Mouse (Mus musculus) heart, embryonic 11.5 days (tissue): ENCODE results near the gene Nans. TPM values are rescaled to one million over a fixed set of nuclear protein-coding genes. Genes with fewer than 3 reads are reported as not detected.

Source experiments
- ATAC-seq: fragments of 200-750 bp; cut with Nextera tagmentation; replicated peaks from 2 replicates; pipeline ENCODE4 v1.8.0; 2017; ENCODE audit warnings: moderate library complexity; ENCODE audit not compliant: insufficient number of reproducible peaks, low FRiP score, low TSS enrichment
- H3K27ac ChIP-seq: fragments of 300-500 bp; sonication (generic); 2 replicates; pipeline ENCODE4 v1.5.1; 2014; ENCODE audit warnings: mild to moderate bottlenecking, low read depth, low read length
- H3K27me3 ChIP-seq: fragments of 300-500 bp; sonication (generic); 2 replicates; pipeline ENCODE4 v1.6.1; 2014; ENCODE audit warnings: mild to moderate bottlenecking, low read length, mixed read lengths; ENCODE audit not compliant: control insufficient read depth, insufficient read depth
- H3K36me3 ChIP-seq: fragments of 300-500 bp; sonication (generic); 2 replicates; pipeline ENCODE4 v1.6.1; 2014; ENCODE audit warnings: mild to moderate bottlenecking, low read length, moderate library complexity, mixed read lengths; ENCODE audit not compliant: control insufficient read depth, insufficient read depth
- H3K4me1 ChIP-seq: fragments of 300-500 bp; sonication (generic); 2 replicates; pipeline ENCODE4 v1.6.1; 2014; ENCODE audit warnings: low read length; ENCODE audit not compliant: control insufficient read depth, insufficient read depth
- H3K4me2 ChIP-seq: fragments of 300-500 bp; sonication (generic); 2 replicates; pipeline ENCODE4 v1.6.1; 2014; ENCODE audit warnings: mild to moderate bottlenecking, moderate library complexity
- H3K4me3 ChIP-seq: fragments of 300-500 bp; sonication (generic); 2 replicates; pipeline ENCODE4 v1.5.1; 2014; ENCODE audit warnings: low read depth, low read length
- H3K9ac ChIP-seq: fragments of 300-500 bp; sonication (generic); 2 replicates; pipeline ENCODE4 v1.6.1; 2014; ENCODE audit warnings: mild to moderate bottlenecking, low read depth, low read length, moderate library complexity
- H3K9me3 ChIP-seq: fragments of 300-500 bp; sonication (generic); replicated peaks from 2 replicates; pipeline ENCODE4 v1.6.1; 2016; ENCODE audit warnings: low read length; ENCODE audit not compliant: control insufficient read depth
- WGBS: fragments of 180-500 bp; shearing (Covaris S2); extraction: QIAGEN DNeasy Blood & Tissue Kit; methylation state at CpG from one replicate; pipeline ENCODE4 v1.1.7; 2014; ENCODE audit not compliant: insufficient replicate concordance; 5-methylcytosine and 5-hydroxymethylcytosine counted together
- polyA plus RNA-seq: library from polyadenylated mRNA; unstranded; fragments of >200 nt; fragmentation: Nextera tagmentation; extraction: Ambion mirVana; gene quantifications from 2 replicates; pipeline ENCODE4 v1.2.1, GENCODE M21; 2014

Nans gene
- polyA plus RNA-seq = 75.7 and 84.2 TPM in 2 replicates

- H3K27me3 ChIP-seq = no peaks in the 10 kb centered on the region
- peaks cover 10% of the 10 kb centered on the region for H3K4me1 ChIP-seq
- H3K4me2 ChIP-seq = peak within 1 kb of the TSS; percentile 91
- no peaks in the 10 kb centered on the region for H3K9me3 ChIP-seq
- peak within 1 kb of the TSS; percentile 91 for H3K9ac ChIP-seq
- peak within 1 kb of the TSS; percentile 71; the same call in 1 of the 2 replicates for H3K27ac ChIP-seq
- H3K36me3 ChIP-seq = peaks cover 4% of the 10 kb centered on the region
- ATAC-seq = peak; percentile 93
- peak within 1 kb of the TSS; percentile 90 for H3K4me3 ChIP-seq
- under 1% methylated on average over 57 of the region's 58 CpGs for WGBS
Measured at GRCm38 (mm10) chr4:46489028-46489925, at the start of gene Nans. Gene Nans, plus strand, starts transcription at chr4:46489248.

GRCm38 (mm10) chr4:46442501-46442900 lies 46.5 kb upstream of the Nans start:
- no peak for ATAC-seq
- no peaks in the 10 kb centered on the region for H3K36me3 ChIP-seq
- WGBS = 73% methylated on average over 4 of the region's 4 CpGs

GRCm38 (mm10) chr4:46445237-46445945 lies 43.7 kb upstream of the Nans start:
- H3K4me1 ChIP-seq = peaks cover 8% of the 10 kb centered on the region; the same call in 1 of the 2 replicates
- ATAC-seq = no peak
- no peak overlapping the region for H3K27ac ChIP-seq
- no peak overlapping the region for H3K4me2 ChIP-seq
- no peaks in the 10 kb centered on the region for H3K9me3 ChIP-seq
- no peaks in the 10 kb centered on the region for H3K27me3 ChIP-seq
- WGBS = 47% methylated on average over 9 of the region's 9 CpGs
- H3K4me3 ChIP-seq = no peak overlapping the region
- no peaks in the 10 kb centered on the region for H3K36me3 ChIP-seq
- H3K9ac ChIP-seq = no peak overlapping the region

More at GRCm38 (mm10) chr4:46442501-46442900, 46.5 kb upstream of the Nans start:
- Histone ChIP-seq H3K9ac (no peak overlapping the region), H3K4me3 (no peak overlapping the region), H3K4me1 (no peaks in the 10 kb centered on the region), H3K27ac (no peak overlapping the region), H3K9me3 (no peaks in the 10 kb centered on the region), H3K27me3 (no peaks in the 10 kb centered on the region), H3K4me2 (no peak overlapping the region)

- H3K27me3 ChIP-seq = no peaks in the 10 kb centered on the region
- ATAC-seq = no peak
- H3K36me3 ChIP-seq = no peaks in the 10 kb centered on the region
- WGBS = 44% methylated on average over 1 of the region's 1 CpGs
- H3K9ac ChIP-seq = no peak overlapping the region
- no peak overlapping the region for H3K27ac ChIP-seq
- H3K4me2 ChIP-seq = no peak overlapping the region
- H3K9me3 ChIP-seq = no peaks in the 10 kb centered on the region
- peaks cover 8% of the 10 kb centered on the region; the same call in 1 of the 2 replicates for H3K4me1 ChIP-seq
- no peak overlapping the region for H3K4me3 ChIP-seq
Measured at GRCm38 (mm10) chr4:46447461-46447860, 41.6 kb upstream of the Nans start.

GRCm38 (mm10) chr4:46448886-46449285 lies 40.2 kb upstream of the Nans start:
- Histone ChIP-seq H3K27me3 (no peaks in the 10 kb centered on the region), H3K4me1 (peaks cover 20% of the 10 kb centered on the region), H3K9ac (no peak overlapping the region), H3K36me3 (no peaks in the 10 kb centered on the region), H3K27ac (no peak overlapping the region), H3K9me3 (no peaks in the 10 kb centered on the region), H3K4me2 (no peak overlapping the region), H3K4me3 (no peak overlapping the region)
- 36% methylated on average over 6 of the region's 6 CpGs for WGBS
- ATAC-seq = no peak

- 28% methylated on average over 7 of the region's 7 CpGs for WGBS
- Histone ChIP-seq H3K27ac (peak overlapping the region; percentile 99), H3K4me1 (peaks cover 28% of the 10 kb centered on the region), H3K4me2 (peak overlapping the region; percentile 80), H3K4me3 (peak overlapping the region; percentile 94), H3K9ac (peak overlapping the region; percentile 99), H3K9me3 (no peaks in the 10 kb centered on the region), H3K36me3 (no peaks in the 10 kb centered on the region), H3K27me3 (no peaks in the 10 kb centered on the region)
- no peak for ATAC-seq
Measured at GRCm38 (mm10) chr4:46450020-46450518, 39.0 kb upstream of the Nans start.

- 1% methylated on average over 56 of the region's 66 CpGs for WGBS
- H3K9me3 ChIP-seq = no peaks in the 10 kb centered on the region
- H3K4me3 ChIP-seq = peak within 1 kb of the TSS; percentile 94
- H3K27me3 ChIP-seq = no peaks in the 10 kb centered on the region
- H3K4me2 ChIP-seq = peak within 1 kb of the TSS; percentile 80
- H3K9ac ChIP-seq = peak within 1 kb of the TSS; percentile 99
- ATAC-seq = peak; percentile 92
- H3K4me1 ChIP-seq = peaks cover 33% of the 10 kb centered on the region
- H3K27ac ChIP-seq = peak within 1 kb of the TSS; percentile 99
- no peaks in the 10 kb centered on the region for H3K36me3 ChIP-seq
Measured at GRCm38 (mm10) chr4:46450519-46451131, 38.4 kb upstream of the Nans start, which contains the start of gene Anp32b. Gene Anp32b, plus strand, starts transcription at chr4:46450902.

GRCm38 (mm10) chr4:46451240-46451757 lies 37.7 kb upstream of the Nans start:
- H3K36me3 ChIP-seq = no peaks in the 10 kb centered on the region
- WGBS = under 1% methylated on average over 62 of the region's 70 CpGs
- ATAC-seq = peak; percentile 8; the same call in 1 of the 2 replicates
- peak overlapping the region; percentile 99 for H3K27ac ChIP-seq
- peak overlapping the region; percentile 78 for H3K4me2 ChIP-seq
- H3K9me3 ChIP-seq = no peaks in the 10 kb centered on the region
- peaks cover 33% of the 10 kb centered on the region for H3K4me1 ChIP-seq
- H3K4me3 ChIP-seq = peak overlapping the region; percentile 94
- no peaks in the 10 kb centered on the region for H3K27me3 ChIP-seq
- peak overlapping the region; percentile 99 for H3K9ac ChIP-seq
